9 mouse cellular contexts compared by ENCODE assay signal in the genomic region with DNA sequence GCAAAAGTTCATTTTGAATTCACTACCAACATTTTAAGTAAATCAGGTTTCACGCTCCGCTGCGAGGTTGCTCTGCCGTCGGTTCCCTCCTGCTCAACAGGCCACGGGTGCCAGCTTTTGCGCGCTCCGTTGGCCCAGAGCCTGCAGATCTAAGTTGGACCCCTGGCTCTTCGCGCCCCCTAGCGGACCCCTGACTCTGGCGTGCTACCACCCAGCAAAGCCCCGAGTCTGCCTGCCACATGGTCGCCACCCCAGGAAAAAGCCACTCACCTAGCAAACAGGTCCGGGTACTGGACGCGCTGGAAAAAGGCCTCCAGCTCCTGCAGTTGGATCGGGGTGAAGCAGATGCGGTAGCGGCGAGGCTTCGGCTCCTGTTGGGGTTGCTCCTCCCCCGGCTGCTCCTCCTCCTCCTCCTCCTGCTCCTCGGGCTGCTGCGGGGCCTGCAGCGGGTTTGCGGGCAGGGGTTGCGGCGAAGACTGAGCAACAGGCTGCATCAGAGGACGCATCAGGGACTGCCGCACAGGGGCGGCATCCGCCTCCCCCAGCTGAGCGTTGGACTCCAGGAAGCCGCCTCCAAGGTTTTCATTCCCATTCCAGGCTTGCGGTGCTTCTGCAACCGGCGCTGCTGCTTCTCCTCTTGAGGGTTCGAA. TPM values are rescaled to one million over a fixed set of nuclear protein-coding genes. Genes with fewer than 3 reads are reported as not detected.
A peak's percentile ranks its signal among the peaks of the same experiment; 100 is the strongest.
DNase-seq lines count a peak whose midpoint lies in the region; ATAC-seq and TF ChIP-seq lines count a peak whose summit lies in the region.
"Had no signal": no experiment of that assay in that cellular context is flagged by ENCODE, and none has a peak within 500 bp of the region (broad histone marks: within the 10 kb centered on the region; RNA-seq: fewer than 3 reads in every experiment).

No protein-coding gene starts in this region.

- no peaks in the 10 kb centered on the region for H3K36me3 ChIP-seq in embryonic facial prominence, embryonic 10.5 days (replicated peaks)
- H3K36me3 ChIP-seq in lung, embryonic 14.5 days (ENCODE audit: insufficient read depth) = no peaks in the 10 kb centered on the region

- peak overlapping the region; percentile 32; the same call in 1 of the 2 replicates for H3K4me2 ChIP-seq in lung, embryonic 14.5 days

- no peaks in the 10 kb centered on the region for H3K4me1 ChIP-seq in embryonic facial prominence, embryonic 10.5 days
- no peaks in the 10 kb centered on the region for H3K4me1 ChIP-seq in lung, embryonic 14.5 days (ENCODE audit: insufficient read depth)
- no peaks in the 10 kb centered on the region for H3K4me1 ChIP-seq in cerebellum, adult 2 months (ENCODE audit: control insufficient read depth, insufficient read depth, low read length)

- no peak overlapping the region for H3K27ac ChIP-seq in gastrocnemius, adult 2 months
- H3K27ac ChIP-seq in embryonic facial prominence, embryonic 10.5 days (replicated peaks) = no peak overlapping the region
- no peak overlapping the region for H3K27ac ChIP-seq in lung, embryonic 14.5 days (ENCODE audit: low read depth)
- H3K27ac ChIP-seq in cerebellum, adult 2 months (ENCODE audit: insufficient read depth, low read length) = no peak overlapping the region

- intact Hi-C loops in gastrocnemius, adult 2 months (cut with DNase I) = no loop called here
- intact Hi-C loops in gastrocnemius, postnatal 36 days (cut with DNase I) = no loop called here

- no peak overlapping the region for H3K9ac ChIP-seq in lung, embryonic 14.5 days

- peak overlapping the region; percentile 8 for H3K4me3 ChIP-seq in gastrocnemius, adult 2 months
- peak overlapping the region; percentile 26; the same call in 1 of the 2 replicates for H3K4me3 ChIP-seq in embryonic facial prominence, embryonic 10.5 days
- peak overlapping the region; percentile 21 for H3K4me3 ChIP-seq in lung, embryonic 14.5 days (ENCODE audit: low read depth, low read length)
- no peak overlapping the region for H3K4me3 ChIP-seq in cerebellum, adult 2 months (replicated peaks; ENCODE audit: insufficient read depth, low read depth, low read length)

- TF ChIP-seq CTCF in gastrocnemius, adult 2 months (IDR thresholded peaks at IDR 0.05) = peak; percentile 17; the same call in 1 of the 2 replicates
- peak; percentile 58 for TF ChIP-seq CTCF in lung, embryonic 14.5 days (IDR thresholded peaks at IDR 0.05; ENCODE audit: low read depth)
- TF ChIP-seq CTCF in cerebellum, adult 2 months (IDR thresholded peaks at IDR 0.05; ENCODE audit: borderline replicate concordance, insufficient read depth, low read depth, low read length) = no peak

- peaks cover 3% of the 10 kb centered on the region; the same call in 1 of the 2 replicates for H3K9me3 ChIP-seq in embryonic facial prominence, embryonic 10.5 days
- no peaks in the 10 kb centered on the region for H3K9me3 ChIP-seq in lung, embryonic 14.5 days (ENCODE audit: low read depth, low read length)

- TF ChIP-seq POLR2A in cerebellum, adult 2 months (IDR thresholded peaks at IDR 0.05; ENCODE audit: borderline replicate concordance, insufficient read depth, low read length) = no peak

- WGBS in embryonic facial prominence, embryonic 10.5 days = 17% methylated on average over 40 of the region's 40 CpGs
- WGBS in lung, embryonic 14.5 days = 10% methylated on average over 40 of the region's 40 CpGs
- WGBS in cerebellum, adult 2 months = 11% methylated on average over 40 of the region's 40 CpGs

- DNase-seq in gastrocnemius, adult 2 months = peak; percentile 29
- no peak for DNase-seq in gastrocnemius, postnatal 36 days
- peak; percentile 53 for DNase-seq in CD4-positive, CD25-positive, alpha-beta regulatory T cell, adult 2 months (ENCODE audit: low read depth, low spot score)
- DNase-seq in embryonic facial prominence, embryonic 10.5 days (ENCODE audit: low spot score) = peak; percentile 84
- DNase-seq in induced T-regulatory cell, adult 2 months (ENCODE audit: low read depth) = peak; percentile 48
- DNase-seq in lung, embryonic 14.5 days = peak; percentile 82
- DNase-seq in ovary, postnatal 36 days (ENCODE audit: low spot score) = peak; percentile 45
- no peak for DNase-seq in cerebellum, adult 2 months

- peak; percentile 79 for ATAC-seq in lung, embryonic 14.5 days (ENCODE audit: insufficient read depth)

- peaks cover 96% of the 10 kb centered on the region for H3K27me3 ChIP-seq in embryonic facial prominence, embryonic 10.5 days (replicated peaks; ENCODE audit: low read depth, poor library complexity, severe bottlenecking)
- H3K27me3 ChIP-seq in lung, embryonic 14.5 days (ENCODE audit: insufficient read depth, low read length) = peaks cover 66% of the 10 kb centered on the region
- H3K27me3 ChIP-seq in cerebellum, adult 2 months (ENCODE audit: control insufficient read depth, insufficient read depth, low read length) = peaks cover 3% of the 10 kb centered on the region; the same call in 1 of the 2 replicates

RNA-seq across cellular contexts. Expression of a gene that starts 3.7 kb away (rescaled TPM):
- total RNA-seq in gastrocnemius, adult 2 months (2021) = not detected
- not detected for total RNA-seq in gastrocnemius, postnatal 36 days (2021)
- polyA plus RNA-seq in embryonic facial prominence, embryonic 10.5 days (2016; fragmentation: Nextera tagmentation; extraction: Ambion mirVana) = not detected in 2 replicates
- not detected in 2 replicates for polyA plus RNA-seq in lung, embryonic 14.5 days (2014; fragmentation: Nextera tagmentation; extraction: Ambion mirVana)
- polyA plus RNA-seq in cerebellum, adult 2 months (2012; rRNA removed) = not detected in 2 replicates
- total RNA-seq: layer of hippocampus, adult 18-20 months had no signal

Comparison
In these comparisons a context has a peak if more than half of its experiments do, and no peak if none do; other contexts are left out.
1. DNase-seq: peak in gastrocnemius, adult 2 months (single experiment), CD4-positive, CD25-positive, alpha-beta regulatory T cell, adult 2 months (single experiment), embryonic facial prominence, embryonic 10.5 days (single experiment), induced T-regulatory cell, adult 2 months (single experiment), lung, embryonic 14.5 days (single experiment) and ovary, postnatal 36 days (single experiment); none in gastrocnemius, postnatal 36 days (0 of 2) and cerebellum, adult 2 months (0 of 2).